Mouse (Mus musculus): ENCODE measurements around the gene 1700028P14Rik. TPM values are rescaled to one million over a fixed set of nuclear protein-coding genes. Genes with fewer than 3 reads are reported as not detected.

Gene 1700028P14Rik
- polyA plus RNA-seq, 1 experiment from 2014 or later = not detected

DNA sequence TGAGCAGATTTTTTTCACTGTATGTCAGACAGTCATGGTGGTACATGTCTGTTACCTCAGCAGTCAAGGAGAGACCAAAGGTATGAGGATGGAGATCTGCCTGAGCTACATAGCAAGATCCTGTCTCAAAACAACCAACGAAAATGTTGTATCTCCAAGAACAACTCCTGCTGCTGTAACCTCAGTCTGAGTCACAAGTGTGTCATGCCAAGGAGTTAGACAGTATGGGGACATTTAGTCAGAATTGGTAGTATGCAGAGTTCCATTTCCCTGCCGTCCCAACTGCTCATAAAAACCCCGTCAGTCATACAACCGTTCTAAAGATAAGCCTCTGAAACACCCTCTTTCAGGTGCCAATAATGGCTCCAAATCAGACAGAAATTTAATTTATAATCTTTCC, 130.8 kb downstream of the 1700028P14Rik start:
- no peak overlapping the region for H3K4me3 ChIP-seq (ENCODE audit: low read depth, low read length)
- no peak for TF ChIP-seq CTCF (IDR thresholded peaks at IDR 0.05; ENCODE audit: low read depth)
- TF ChIP-seq EP300 (optimal IDR thresholded peaks at IDR 0.05) = no peak
- H3K9me3 ChIP-seq (ENCODE audit: control insufficient read depth, low read length) = no peaks in the 10 kb centered on the region
- no peak overlapping the region for H3K9ac ChIP-seq (ENCODE audit: low read length)
- WGBS = 89% methylated on average over 4 of the region's 4 CpGs
- H3K36me3 ChIP-seq (ENCODE audit: control insufficient read depth, insufficient read depth, low read length) = no peaks in the 10 kb centered on the region
- no peak overlapping the region for H3K27ac ChIP-seq (replicated peaks)
- DNase-seq (ENCODE audit: low spot score) (no peak), ATAC-seq (ENCODE audit: low FRiP score, low TSS enrichment) (no peak)
- no peak overlapping the region for H3K4me2 ChIP-seq (replicated peaks; ENCODE audit: low read depth)
- H3K4me1 ChIP-seq (replicated peaks; ENCODE audit: control insufficient read depth, insufficient read depth) = no peaks in the 10 kb centered on the region
- H3K27me3 ChIP-seq (ENCODE audit: control insufficient read depth, insufficient read depth, low read length) = no peaks in the 10 kb centered on the region

DNA sequence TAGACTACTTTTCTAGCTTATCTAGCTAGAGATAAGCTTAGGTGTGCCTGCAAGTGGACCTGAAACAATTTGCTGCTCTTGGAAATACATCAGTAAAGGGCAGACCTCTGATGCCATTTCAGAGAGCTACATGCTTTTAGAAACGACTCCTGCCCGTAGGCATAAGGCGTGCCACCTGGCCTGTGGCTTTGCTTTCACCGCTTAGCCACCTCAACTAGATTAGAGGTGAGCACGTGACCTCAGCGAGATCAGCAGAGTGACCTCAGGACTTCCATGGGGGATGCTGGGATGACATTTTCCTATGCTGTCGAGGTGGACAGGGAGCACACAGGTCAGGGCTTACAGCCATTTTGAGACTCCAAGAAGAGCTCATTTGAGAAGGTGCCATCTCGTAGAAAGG, 131.5 kb downstream of the 1700028P14Rik start:
- no peaks in the 10 kb centered on the region for H3K36me3 ChIP-seq (ENCODE audit: control insufficient read depth, insufficient read depth, low read length)
- 70% methylated on average over 8 of the region's 8 CpGs for WGBS
- H3K4me1 ChIP-seq (replicated peaks; ENCODE audit: control insufficient read depth, insufficient read depth) = no peaks in the 10 kb centered on the region
- H3K27me3 ChIP-seq (ENCODE audit: control insufficient read depth, insufficient read depth, low read length) = no peaks in the 10 kb centered on the region
- no peaks in the 10 kb centered on the region for H3K9me3 ChIP-seq (ENCODE audit: control insufficient read depth, low read length)
- no peak for ATAC-seq (ENCODE audit: low FRiP score, low TSS enrichment)
- no peak overlapping the region for H3K4me2 ChIP-seq (replicated peaks; ENCODE audit: low read depth)
- no peak overlapping the region for H3K9ac ChIP-seq (ENCODE audit: low read length)
- TF ChIP-seq EP300 (optimal IDR thresholded peaks at IDR 0.05) (no peak), CTCF (IDR thresholded peaks at IDR 0.05; ENCODE audit: low read depth) (no peak)
- DNase-seq (ENCODE audit: low spot score) = peak; percentile 17
- no peak overlapping the region for H3K27ac ChIP-seq (replicated peaks)
- H3K4me3 ChIP-seq (ENCODE audit: low read depth, low read length) = no peak overlapping the region

DNA sequence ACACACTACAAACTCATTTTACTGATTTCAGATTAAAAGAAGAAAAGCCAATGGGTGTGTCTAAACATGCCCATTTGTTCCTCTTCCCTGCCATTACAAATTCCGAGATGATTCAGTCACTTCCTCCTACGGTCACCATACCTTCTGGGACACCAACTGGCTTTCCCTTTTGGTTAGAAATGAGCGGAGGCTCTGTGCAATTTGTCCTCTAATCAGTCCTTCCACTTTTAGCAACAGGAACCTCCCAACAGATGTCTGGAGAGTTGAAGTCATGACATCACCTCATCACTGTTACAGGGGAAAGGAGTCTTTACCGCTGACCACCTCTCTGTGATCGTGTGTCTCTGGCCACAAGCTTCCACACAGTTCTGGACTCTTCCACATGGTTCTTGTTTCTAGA, 132.0 kb downstream of the 1700028P14Rik start:
- no peak for TF ChIP-seq EP300 (optimal IDR thresholded peaks at IDR 0.05)
- TF ChIP-seq CTCF (IDR thresholded peaks at IDR 0.05; ENCODE audit: low read depth) = no peak
- H3K9me3 ChIP-seq (ENCODE audit: control insufficient read depth, low read length) = no peaks in the 10 kb centered on the region

DNA sequence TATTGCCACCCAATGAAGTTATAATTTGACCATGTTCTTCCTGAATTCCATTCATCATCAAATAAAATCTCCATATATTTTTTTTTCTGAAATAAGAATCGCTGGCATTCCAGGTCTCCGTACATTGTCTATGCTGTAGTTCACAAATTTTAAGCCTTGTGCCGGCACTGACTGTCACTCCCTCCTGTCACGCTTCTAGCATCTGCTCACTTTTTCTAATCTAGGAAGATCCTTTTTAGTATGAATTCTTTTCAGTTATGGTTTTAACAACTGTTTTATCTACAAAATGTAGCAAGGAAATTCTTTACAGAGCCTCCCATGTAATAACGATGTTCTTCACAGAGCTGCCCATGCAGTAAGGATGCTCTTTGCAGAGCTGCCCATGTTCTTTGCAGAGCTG, 134.1 kb downstream of the 1700028P14Rik start:
- H3K4me3 ChIP-seq (ENCODE audit: low read depth, low read length) = no peak overlapping the region
- H3K4me1 ChIP-seq (replicated peaks; ENCODE audit: control insufficient read depth, insufficient read depth) = no peaks in the 10 kb centered on the region
- no peak for TF ChIP-seq EP300 (optimal IDR thresholded peaks at IDR 0.05)
- TF ChIP-seq CTCF (IDR thresholded peaks at IDR 0.05; ENCODE audit: low read depth) = no peak
- H3K4me2 ChIP-seq (replicated peaks; ENCODE audit: low read depth) = no peak overlapping the region
- no peaks in the 10 kb centered on the region for H3K36me3 ChIP-seq (ENCODE audit: control insufficient read depth, insufficient read depth, low read length)
- WGBS = 90% methylated on average over 5 of the region's 5 CpGs
- no peaks in the 10 kb centered on the region for H3K27me3 ChIP-seq (ENCODE audit: control insufficient read depth, insufficient read depth, low read length)
- no peaks in the 10 kb centered on the region for H3K9me3 ChIP-seq (ENCODE audit: control insufficient read depth, low read length)
- no peak overlapping the region for H3K9ac ChIP-seq (ENCODE audit: low read length)
- H3K27ac ChIP-seq (replicated peaks) = no peak overlapping the region
- ATAC-seq (ENCODE audit: low FRiP score, low TSS enrichment) (no peak), DNase-seq (ENCODE audit: low spot score) (no peak)

More for the DNA sequence above, 132.0 kb downstream of the 1700028P14Rik start:
- Histone ChIP-seq H3K27ac (replicated peaks) (no peak overlapping the region), H3K4me1 (replicated peaks; ENCODE audit: control insufficient read depth, insufficient read depth) (no peaks in the 10 kb centered on the region), H3K27me3 (ENCODE audit: control insufficient read depth, insufficient read depth, low read length) (no peaks in the 10 kb centered on the region), H3K9ac (ENCODE audit: low read length) (no peak overlapping the region), H3K4me3 (ENCODE audit: low read depth, low read length) (no peak overlapping the region), H3K4me2 (replicated peaks; ENCODE audit: low read depth) (no peak overlapping the region), H3K36me3 (ENCODE audit: control insufficient read depth, insufficient read depth, low read length) (no peaks in the 10 kb centered on the region)
- ATAC-seq (ENCODE audit: low FRiP score, low TSS enrichment) (no peak), DNase-seq (ENCODE audit: low spot score) (no peak)
- 59% methylated on average over 5 of the region's 5 CpGs for WGBS

DNA sequence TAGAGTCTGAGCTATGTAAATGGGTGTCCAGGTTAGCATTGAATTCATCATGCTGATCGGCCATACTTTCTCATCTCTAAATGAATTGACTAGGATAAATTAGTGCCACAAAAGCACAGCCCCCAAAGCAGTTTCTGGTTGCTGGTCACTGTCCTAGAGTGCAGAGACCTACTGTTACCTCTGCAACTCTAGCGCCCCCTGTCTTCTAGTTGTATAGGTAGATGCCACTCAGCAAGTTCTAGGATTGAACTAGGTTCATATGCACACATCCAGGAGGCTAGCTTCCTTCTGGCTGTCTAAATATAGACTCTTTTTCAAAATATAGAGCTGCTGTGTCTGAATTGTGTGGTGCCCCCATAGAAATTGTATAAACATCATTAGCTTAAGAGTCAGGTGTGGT, 141.3 kb downstream of the 1700028P14Rik start:
- ATAC-seq (ENCODE audit: low FRiP score, low TSS enrichment) (no peak), DNase-seq (ENCODE audit: low spot score) (no peak)
- Histone ChIP-seq H3K27ac (replicated peaks) (no peak overlapping the region), H3K4me2 (replicated peaks; ENCODE audit: low read depth) (no peak overlapping the region), H3K4me3 (ENCODE audit: low read depth, low read length) (no peak overlapping the region), H3K36me3 (ENCODE audit: control insufficient read depth, insufficient read depth, low read length) (no peaks in the 10 kb centered on the region), H3K27me3 (ENCODE audit: control insufficient read depth, insufficient read depth, low read length) (no peaks in the 10 kb centered on the region), H3K9ac (ENCODE audit: low read length) (no peak overlapping the region), H3K9me3 (ENCODE audit: control insufficient read depth, low read length) (no peaks in the 10 kb centered on the region), H3K4me1 (replicated peaks; ENCODE audit: control insufficient read depth, insufficient read depth) (no peaks in the 10 kb centered on the region)
- TF ChIP-seq EP300 (optimal IDR thresholded peaks at IDR 0.05) = no peak
- TF ChIP-seq CTCF (IDR thresholded peaks at IDR 0.05; ENCODE audit: low read depth) = peak; percentile 55; the same call in 1 of the 2 replicates
- WGBS = 49% methylated on average over 2 of the region's 2 CpGs

Other genes with a start within 250 kb of the 1700028P14Rik start
- gene Mamdc2, start 204.4 kb downstream of the 1700028P14Rik start, polyA plus RNA-seq (2015; fragmentation: Nextera tagmentation; extraction: Ambion mirVana) = 3.9 and 5.1 TPM in 2 replicates
- 2.7 and 3.4 TPM in 2 replicates for gene Ptar1, start 34.6 kb upstream of the 1700028P14Rik start, polyA plus RNA-seq (2015; fragmentation: Nextera tagmentation; extraction: Ambion mirVana)
- 0.47 and 0.55 TPM in 2 replicates for gene Apba1, start 106.1 kb upstream of the 1700028P14Rik start, polyA plus RNA-seq (2015; fragmentation: Nextera tagmentation; extraction: Ambion mirVana)

All from stomach, postnatal 0 days (tissue).